Mouse (Mus musculus) frontal cortex, postnatal 25 days (tissue): Measurements from ENCODE around the gene Cd44.

Source experiments
- DNase-seq, 2 experiments: peaks; one replicate each; pipeline ENCODE4 v3.0.0; 2022; ENCODE audit warnings: low spot score in 2 of 2

Gene Cd44

GRCm38 (mm10) chr2:102763176-102763575 is 138.3 kb downstream of the Cd44 start:
- DNase-seq: no peak
